Mouse (Mus musculus) CD4-positive helper T cell, adult 2 months (primary cell): ENCODE data around the gene Fahd2a.

Experiments used
- DNase-seq: peaks from one replicate; pipeline ENCODE4 v3.0.0-alpha.2; 2012; ENCODE audit warnings: low read depth, missing footprints, low spot score

The Fahd2a gene

GRCm38 (mm10) chr2:127444055-127444789 is at the start of gene Fahd2a:
TSS of gene Fahd2a (minus strand) at chr2:127444565.
- peak; percentile 91 for DNase-seq

DNA sequence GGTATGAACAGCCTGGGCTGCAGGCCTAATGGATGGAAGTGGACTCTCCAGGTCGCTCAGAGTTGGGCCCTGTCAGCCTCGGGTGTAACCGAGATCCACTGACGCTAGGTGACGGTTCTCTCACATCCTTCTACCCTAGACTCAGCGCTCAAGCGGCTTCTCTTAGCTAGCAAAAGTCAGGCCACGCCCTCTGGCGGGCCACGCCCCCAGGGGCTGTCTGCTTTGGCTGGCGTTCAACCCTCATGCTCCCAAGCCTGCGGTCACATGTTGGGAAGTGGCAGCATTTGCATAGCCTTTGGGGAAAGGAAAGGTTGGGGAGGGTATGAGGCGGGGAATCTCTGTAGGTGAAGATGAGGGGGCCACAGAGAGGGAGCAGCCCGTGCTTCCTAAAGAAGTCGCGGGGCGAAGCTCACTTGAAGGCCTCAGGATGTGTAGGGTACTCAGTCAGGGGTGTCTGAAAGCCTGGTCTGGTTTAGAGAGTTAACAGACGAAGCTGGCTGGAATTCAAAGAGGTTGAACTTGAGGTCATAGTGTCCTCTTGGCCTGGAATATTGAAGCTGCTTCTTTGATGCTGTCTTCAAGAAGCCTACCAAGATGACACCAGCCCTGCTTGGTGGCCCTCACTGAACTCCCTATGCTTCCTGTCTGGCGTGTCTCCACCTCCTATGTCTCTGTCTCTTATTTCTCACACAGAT is 40.3 kb upstream of the Fahd2a start:
- DNase-seq = no peak

DNA sequence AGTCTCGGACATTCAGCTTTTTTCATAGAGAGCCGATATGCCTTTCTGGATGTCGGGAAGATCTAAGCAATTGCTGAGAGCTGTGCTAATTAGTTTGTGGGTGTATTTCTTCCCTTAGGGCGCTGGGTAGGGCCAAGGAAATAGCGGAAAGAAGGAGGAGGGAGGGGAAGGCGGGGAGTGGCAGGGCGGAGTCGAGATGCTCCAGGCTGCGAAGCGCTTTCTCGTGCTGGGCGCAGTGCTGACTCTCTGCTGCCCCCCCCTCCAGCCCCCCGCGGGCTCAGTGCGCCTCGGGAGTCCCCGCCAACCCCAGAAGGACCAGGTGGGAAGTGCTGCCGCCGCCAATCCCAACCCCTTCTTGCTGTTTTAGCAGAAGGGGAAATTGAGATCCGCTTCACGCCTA is 38.6 kb upstream of the Fahd2a start:
- no peak for DNase-seq

- DNase-seq = no peak
Observed at GRCm38 (mm10) chr2:127482533-127482911, 38.2 kb upstream of the Fahd2a start.

DNA sequence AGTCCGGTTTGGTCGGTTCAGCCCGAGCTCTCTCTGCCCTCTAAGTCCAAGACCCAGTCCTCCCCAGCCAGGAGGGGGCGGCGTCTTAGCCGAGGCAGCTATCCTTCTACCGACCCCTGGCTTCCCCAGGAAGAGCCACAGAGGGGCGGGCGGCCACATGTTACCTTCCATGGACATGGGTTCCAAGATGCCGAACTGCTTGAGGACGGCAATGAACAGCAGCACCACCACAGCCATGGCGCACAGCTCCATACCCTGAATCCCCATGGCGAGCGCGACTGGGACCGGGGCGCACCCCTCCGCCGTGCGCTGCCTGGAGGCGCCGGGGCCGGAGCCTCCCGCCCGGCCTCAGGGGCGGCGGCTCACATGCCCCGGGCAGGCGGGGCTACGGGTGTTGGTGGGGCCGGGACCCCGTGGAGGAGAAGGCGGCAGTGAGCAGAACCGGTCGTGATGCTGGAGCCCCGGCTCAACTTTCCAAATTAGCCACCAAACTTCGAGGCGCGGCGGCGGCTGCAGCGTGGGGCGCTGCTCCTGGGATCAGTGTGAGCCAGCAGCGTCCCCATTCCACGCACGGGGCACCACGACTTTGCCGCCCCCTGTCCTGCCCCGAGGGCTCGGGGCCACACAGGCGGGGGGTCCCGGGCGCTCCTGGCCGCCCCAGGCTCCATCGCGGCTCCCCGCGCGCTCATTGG is 37.6 kb upstream of the Fahd2a start:
- DNase-seq = no peak

DNA sequence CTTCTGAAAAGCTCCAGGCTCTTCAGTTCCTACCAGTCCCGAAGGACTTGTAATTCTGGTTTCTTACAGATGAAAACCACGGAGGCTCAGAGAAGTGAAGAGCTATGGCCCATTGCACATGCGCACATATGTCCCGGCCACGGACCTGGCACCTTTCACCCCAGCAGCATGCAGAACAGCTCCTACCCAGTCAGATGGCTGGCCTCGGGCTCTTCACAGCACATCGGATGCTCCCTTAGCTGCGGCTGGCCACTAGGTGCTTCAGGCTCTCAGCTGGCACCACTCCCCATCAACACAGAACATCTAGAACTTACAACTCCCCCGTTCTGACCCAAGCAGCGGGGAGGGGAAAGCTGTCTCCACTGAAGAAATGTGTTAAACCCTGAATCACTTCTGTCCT is 35.4 kb upstream of the Fahd2a start:
- DNase-seq = no peak

- no peak for DNase-seq
Observed at GRCm38 (mm10) chr2:127479210-127479609, 34.8 kb upstream of the Fahd2a start.

GRCm38 (mm10) chr2:127472279-127472678 is 27.9 kb upstream of the Fahd2a start:
- DNase-seq = no peak

GRCm38 (mm10) chr2:127471281-127471680 is 26.9 kb upstream of the Fahd2a start:
- DNase-seq = no peak

- no peak for DNase-seq
Observed at GRCm38 (mm10) chr2:127470661-127471060, 26.3 kb upstream of the Fahd2a start.

DNA sequence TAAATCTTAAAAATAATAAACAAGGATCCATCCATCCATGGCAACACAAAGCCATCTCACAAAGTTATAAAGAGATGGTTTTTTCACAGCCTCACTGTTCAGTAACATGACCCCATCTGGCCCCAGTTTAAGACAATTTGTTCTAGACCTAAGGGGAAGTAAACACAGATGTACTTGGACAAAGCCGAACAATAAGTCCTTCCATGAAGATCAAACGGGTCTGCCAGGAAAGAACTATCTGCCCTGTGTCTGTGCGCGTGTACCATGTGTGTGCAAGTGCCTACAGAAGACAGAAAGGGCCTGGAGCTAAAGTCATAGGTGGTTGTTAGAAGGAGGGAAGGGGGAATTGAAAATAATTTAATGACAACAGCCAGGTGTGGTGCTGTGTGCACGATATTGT is 25.8 kb upstream of the Fahd2a start:
- DNase-seq = no peak

DNA sequence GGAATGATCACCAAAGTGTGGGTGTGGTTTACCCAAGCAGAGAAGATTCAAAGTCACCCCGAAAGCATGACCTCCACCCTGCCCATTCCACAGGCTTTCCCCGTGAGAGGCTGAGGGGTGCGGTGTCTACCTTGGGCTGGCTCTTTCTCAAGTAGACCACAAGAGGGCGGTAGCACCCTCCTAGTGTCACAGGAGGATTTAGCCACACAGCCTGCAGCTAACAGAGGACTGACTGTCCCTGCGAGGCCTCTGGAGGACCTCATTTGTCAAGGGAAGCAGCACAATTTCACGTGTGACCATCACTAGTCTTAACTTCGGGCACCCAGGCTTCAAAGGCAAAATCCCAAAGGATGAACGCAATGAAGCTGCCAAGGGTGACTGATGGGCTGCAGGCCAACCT is 17.9 kb upstream of the Fahd2a start:
- peak; percentile 31 for DNase-seq

DNA sequence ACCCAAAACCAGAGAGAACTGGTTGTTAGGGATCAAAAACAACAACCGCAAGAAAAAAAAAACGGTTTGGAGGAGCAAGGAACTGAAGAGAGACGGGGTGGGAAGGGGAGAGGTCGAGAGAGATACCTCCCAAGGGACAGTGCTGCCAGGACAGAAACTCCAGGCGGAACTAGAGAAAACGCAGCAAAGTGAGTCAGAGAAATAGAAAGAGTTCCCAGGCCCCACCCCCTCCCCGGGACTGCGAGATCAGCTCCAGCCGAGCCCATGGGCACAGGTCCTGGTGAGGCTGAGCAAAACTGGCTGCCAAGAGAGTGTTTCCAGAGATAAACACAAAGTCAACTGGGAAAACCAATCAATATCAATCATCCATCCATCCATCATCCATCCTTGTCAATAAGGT is 17.0 kb upstream of the Fahd2a start:
- DNase-seq = no peak

DNA sequence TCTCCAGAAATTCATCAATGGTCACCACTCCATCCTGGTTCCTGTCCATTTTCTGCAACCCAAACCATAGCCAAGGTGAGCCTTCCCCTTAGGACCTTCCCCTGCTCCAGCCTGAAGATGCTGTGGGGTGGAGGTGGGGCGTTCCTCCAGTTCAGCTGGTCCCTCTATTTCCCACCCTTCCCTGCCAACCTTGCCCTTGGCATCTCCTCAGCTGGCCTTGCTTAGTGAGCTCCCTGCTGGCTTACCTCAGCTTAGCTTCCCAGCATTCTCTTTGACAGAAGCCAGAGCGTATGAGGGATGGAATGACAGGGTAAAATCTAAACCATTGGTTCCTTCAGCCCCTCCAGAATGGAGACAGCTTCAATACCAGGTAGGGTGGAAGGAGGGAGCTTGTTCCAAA is 15.0 kb upstream of the Fahd2a start:
- no peak for DNase-seq

GRCm38 (mm10) chr2:127453764-127454163 is 9.4 kb upstream of the Fahd2a start:
- peak; percentile 44 for DNase-seq

DNA sequence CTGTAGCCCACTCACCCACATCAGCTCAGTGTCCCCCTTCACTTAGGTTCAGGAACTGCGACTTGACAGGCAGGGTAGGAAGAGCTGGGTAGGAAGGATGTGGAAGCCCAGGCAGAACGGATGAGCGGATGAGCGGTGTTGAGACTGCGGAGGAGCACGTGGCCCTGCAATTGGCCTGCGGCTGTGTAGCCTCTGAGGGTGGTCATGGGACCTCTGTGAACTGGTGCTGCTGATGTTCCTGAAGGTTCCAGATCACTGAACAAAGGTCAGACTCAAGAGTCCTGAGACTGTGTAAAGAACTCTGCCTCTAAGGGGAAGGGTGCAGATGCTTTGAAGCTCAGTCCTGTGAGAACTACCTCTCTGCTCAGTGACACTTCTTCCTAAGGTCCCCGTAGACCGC is 8.8 kb upstream of the Fahd2a start:
- DNase-seq = no peak

GRCm38 (mm10) chr2:127451748-127452147 is 7.4 kb upstream of the Fahd2a start:
- DNase-seq = no peak

- no peak for DNase-seq
Observed at GRCm38 (mm10) chr2:127449691-127450090, 5.3 kb upstream of the Fahd2a start.

DNA sequence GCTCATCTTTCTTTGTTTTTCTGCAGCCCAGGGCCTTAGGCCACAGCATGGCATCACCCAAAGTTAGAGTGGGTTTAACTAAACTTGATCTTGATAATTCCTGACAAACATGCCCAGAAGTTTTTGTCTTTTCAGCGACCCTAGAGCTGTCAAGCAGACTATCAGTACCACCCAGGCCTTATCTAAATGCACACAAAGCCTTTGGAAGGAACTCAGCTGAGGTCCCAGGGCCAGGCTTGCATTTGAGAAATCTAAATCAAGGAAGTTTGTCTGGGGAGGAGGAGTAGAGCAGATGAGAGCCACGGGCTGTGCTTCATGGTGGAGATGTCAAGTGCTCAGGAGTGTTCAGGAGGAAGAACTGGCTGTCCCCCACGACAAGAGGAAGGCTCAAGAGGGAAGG is 2.5 kb upstream of the Fahd2a start:
- no peak for DNase-seq

DNA sequence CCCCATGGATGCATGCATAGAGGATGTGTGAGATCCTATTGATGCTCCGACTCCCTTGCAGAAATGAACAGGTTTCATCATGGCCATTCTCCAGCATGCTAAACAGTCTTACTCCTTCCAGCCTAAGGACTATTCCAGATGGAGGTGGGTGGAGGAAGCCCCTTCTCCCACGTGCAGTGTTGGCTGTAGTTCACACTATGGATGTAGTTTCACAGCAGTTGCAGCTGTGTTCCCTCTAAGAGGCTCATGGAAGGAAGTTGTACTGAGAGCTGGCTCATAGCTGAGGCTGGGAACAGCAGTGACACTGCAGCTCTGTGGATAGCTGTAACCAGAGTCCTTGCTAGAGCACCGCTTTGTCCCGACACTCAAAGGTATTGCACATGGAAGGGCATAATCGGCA is 6.7 kb downstream of the Fahd2a start:
- no peak for DNase-seq

- no peak for DNase-seq
Observed at GRCm38 (mm10) chr2:127435554-127435953, 8.8 kb downstream of the Fahd2a start.

GRCm38 (mm10) chr2:127435135-127435534 is 9.2 kb downstream of the Fahd2a start:
- no peak for DNase-seq
